Mouse (Mus musculus) forebrain, embryonic 11.5 days (tissue): ENCODE measurements around the gene Eif4e3. TPM values are rescaled to one million over a fixed set of nuclear protein-coding genes. Genes with fewer than 3 reads are reported as not detected.

Experiments
- ATAC-seq: fragments of 200-750 bp; cut with Nextera tagmentation; replicated peaks from 2 replicates; pipeline ENCODE4 v1.8.0; 2017; ENCODE audit warnings: moderate TSS enrichment; ENCODE audit not compliant: low FRiP score
- DNase-seq: peaks from one replicate; pipeline ENCODE4 v3.0.0-alpha.2; 2017; ENCODE audit warnings: low spot score
- H3K27ac ChIP-seq: fragments of 300-500 bp; sonication (generic); 2 replicates; pipeline ENCODE4 v1.5.1; 2014; ENCODE audit warnings: low read depth, low read length
- H3K27me3 ChIP-seq: fragments of 300-500 bp; sonication (generic); 2 replicates; pipeline ENCODE4 v1.6.1; 2014; ENCODE audit warnings: mild to moderate bottlenecking, low read length, mixed read lengths; ENCODE audit not compliant: control insufficient read depth, insufficient read depth
- H3K36me3 ChIP-seq: fragments of 300-500 bp; sonication (generic); 2 replicates; pipeline ENCODE4 v1.6.1; 2014; ENCODE audit warnings: mild to moderate bottlenecking, low read length, moderate library complexity, mixed read lengths; ENCODE audit not compliant: control insufficient read depth, insufficient read depth
- H3K4me1 ChIP-seq: fragments of 300-500 bp; sonication (generic); replicated peaks from 2 replicates; pipeline ENCODE4 v1.6.1; 2014; ENCODE audit warnings: low read length, mixed read lengths; ENCODE audit not compliant: control insufficient read depth, insufficient read depth
- H3K4me2 ChIP-seq: fragments of 300-500 bp; sonication (generic); 2 replicates; pipeline ENCODE4 v1.6.1; 2014; ENCODE audit warnings: low read depth, mild to moderate bottlenecking, low read length, moderate library complexity, mixed read lengths; ENCODE audit not compliant: severe bottlenecking
- H3K4me3 ChIP-seq: fragments of 300-500 bp; sonication (generic); 2 replicates; pipeline ENCODE4 v1.5.1; 2014; ENCODE audit warnings: low read depth, low read length
- H3K9ac ChIP-seq: fragments of 300-500 bp; sonication (generic); 2 replicates; pipeline ENCODE4 v1.6.1; 2014; ENCODE audit warnings: low read length
- H3K9me3 ChIP-seq: fragments of 300-500 bp; sonication (generic); 2 replicates; pipeline ENCODE4 v1.6.1; 2016; ENCODE audit warnings: low read length, mixed read lengths; ENCODE audit not compliant: control insufficient read depth
- WGBS: fragments of 180-500 bp; shearing (Covaris S2); extraction: QIAGEN DNeasy Blood & Tissue Kit; methylation state at CpG from one replicate; pipeline ENCODE4 v1.1.7; 2014; 5-methylcytosine and 5-hydroxymethylcytosine counted together
- polyA plus RNA-seq: library from polyadenylated mRNA; unstranded; fragments of >200 nt; fragmentation: Nextera tagmentation; extraction: Ambion mirVana; gene quantifications from 2 replicates; pipeline ENCODE4 v1.2.1, GENCODE M21; 2014

Gene Eif4e3
- 14.2 and 15.5 TPM in 2 replicates for polyA plus RNA-seq

- ATAC-seq: peak; percentile 77
- H3K4me1 ChIP-seq: peaks cover 22% of the 10 kb centered on the region
- WGBS: under 1% methylated on average over 60 of the region's 75 CpGs
These were observed at the start of gene Eif4e3, which contains the start of gene Gm20696 for GRCm38 (mm10) chr6:99666318-99667171. Gene Eif4e3, minus strand, starts transcription at chr6:99666771. Gene Gm20696, minus strand, starts transcription at chr6:99666797.

DNA sequence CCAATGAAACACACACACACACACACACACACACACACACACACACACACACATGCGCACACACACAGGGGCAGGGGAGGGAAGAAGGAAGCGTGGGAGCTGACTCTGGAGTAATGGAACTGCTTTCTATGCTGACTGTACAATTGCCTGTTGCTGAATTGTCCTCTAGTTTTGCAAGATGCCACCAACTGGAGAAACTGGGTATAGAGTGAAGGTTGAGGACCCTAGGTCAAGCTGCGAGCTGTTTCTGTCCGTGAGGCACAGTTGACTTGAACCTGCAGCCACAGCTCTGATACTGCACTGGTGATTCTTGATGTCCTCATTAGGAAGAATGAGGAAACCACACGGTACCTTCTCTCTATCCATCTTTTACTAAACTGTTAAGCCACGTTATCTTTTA lies 49.3 kb upstream of the Eif4e3 start:
- ATAC-seq (no peak), DNase-seq (no peak)
- H3K4me2 ChIP-seq: no peak overlapping the region

More at GRCm38 (mm10) chr6:99666318-99667171, at the start of gene Eif4e3, which contains the start of gene Gm20696:
- H3K9ac ChIP-seq: peak within 1 kb of the TSS; percentile 88
- H3K9me3 ChIP-seq: no peaks in the 10 kb centered on the region
- DNase-seq: peak; percentile 85
- no peaks in the 10 kb centered on the region for H3K36me3 ChIP-seq
- peak within 1 kb of the TSS; percentile 92 for H3K4me2 ChIP-seq
- peak within 1 kb of the TSS; percentile 80 for H3K4me3 ChIP-seq
- 0 out of 2 replicates have a peak within 1 kb of the TSS, but pooled peaks have one; percentile 10 for H3K27ac ChIP-seq
- H3K27me3 ChIP-seq: no peaks in the 10 kb centered on the region

DNA sequence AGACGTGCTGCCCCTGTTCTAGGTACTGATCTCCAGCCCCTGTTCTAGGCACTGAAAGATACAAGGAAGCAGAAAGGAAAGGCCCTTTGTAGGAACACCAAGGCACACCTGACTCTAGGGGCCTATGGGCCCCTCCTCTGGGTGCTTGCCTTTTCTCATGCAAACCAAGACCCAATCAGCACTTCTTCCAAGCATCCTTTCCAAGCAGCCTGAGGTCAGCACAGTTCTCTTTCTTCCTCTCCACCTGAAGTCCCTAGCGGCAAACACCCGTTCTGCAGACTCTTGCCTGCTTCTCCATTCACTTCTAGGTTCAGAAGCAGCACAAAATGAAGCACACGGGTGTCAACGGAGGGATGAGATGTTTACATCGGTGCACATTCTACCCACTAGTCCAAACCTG lies 48.6 kb upstream of the Eif4e3 start:
- WGBS: 57% methylated on average over 6 of the region's 6 CpGs
- Histone ChIP-seq H3K4me1 (no peaks in the 10 kb centered on the region), H3K27ac (no peak overlapping the region), H3K36me3 (no peaks in the 10 kb centered on the region), H3K4me2 (no peak overlapping the region), H3K27me3 (no peaks in the 10 kb centered on the region), H3K4me3 (no peak overlapping the region), H3K9me3 (no peaks in the 10 kb centered on the region), H3K9ac (no peak overlapping the region)
- DNase-seq (no peak), ATAC-seq (no peak)

More for the DNA sequence above, 49.3 kb upstream of the Eif4e3 start:
- H3K9me3 ChIP-seq: no peaks in the 10 kb centered on the region
- WGBS: 83% methylated on average over 6 of the region's 6 CpGs
- H3K9ac ChIP-seq: no peak overlapping the region
- H3K36me3 ChIP-seq: no peaks in the 10 kb centered on the region
- no peak overlapping the region for H3K4me3 ChIP-seq
- H3K4me1 ChIP-seq: no peaks in the 10 kb centered on the region
- no peak overlapping the region for H3K27ac ChIP-seq
- no peaks in the 10 kb centered on the region for H3K27me3 ChIP-seq

GRCm38 (mm10) chr6:99713256-99713655 lies 46.7 kb upstream of the Eif4e3 start:
- DNase-seq (no peak), ATAC-seq (no peak)
- Histone ChIP-seq H3K9me3 (no peaks in the 10 kb centered on the region), H3K4me3 (no peak overlapping the region), H3K4me1 (no peaks in the 10 kb centered on the region), H3K27me3 (no peaks in the 10 kb centered on the region), H3K36me3 (no peaks in the 10 kb centered on the region), H3K27ac (no peak overlapping the region), H3K4me2 (no peak overlapping the region), H3K9ac (no peak overlapping the region)
- WGBS: 68% methylated on average over 5 of the region's 5 CpGs

GRCm38 (mm10) chr6:99711576-99712101 lies 45.1 kb upstream of the Eif4e3 start:
- Histone ChIP-seq H3K27ac (no peak overlapping the region), H3K9ac (no peak overlapping the region), H3K9me3 (no peaks in the 10 kb centered on the region), H3K27me3 (no peaks in the 10 kb centered on the region), H3K4me1 (no peaks in the 10 kb centered on the region), H3K36me3 (no peaks in the 10 kb centered on the region), H3K4me2 (no peak overlapping the region), H3K4me3 (no peak overlapping the region)
- WGBS: 81% methylated on average over 11 of the region's 11 CpGs
- no peak for DNase-seq
- ATAC-seq: no peak

- ATAC-seq (no peak), DNase-seq (no peak)
- Histone ChIP-seq H3K4me1 (no peaks in the 10 kb centered on the region; the same call in 1 of the 2 replicates), H3K9me3 (no peaks in the 10 kb centered on the region), H3K27ac (no peak overlapping the region), H3K9ac (no peak overlapping the region), H3K4me3 (no peak overlapping the region), H3K27me3 (no peaks in the 10 kb centered on the region), H3K36me3 (no peaks in the 10 kb centered on the region), H3K4me2 (no peak overlapping the region)
- WGBS: 59% methylated on average over 3 of the region's 3 CpGs
These were observed 33.9 kb upstream of the Eif4e3 start for GRCm38 (mm10) chr6:99700484-99700883.

DNA sequence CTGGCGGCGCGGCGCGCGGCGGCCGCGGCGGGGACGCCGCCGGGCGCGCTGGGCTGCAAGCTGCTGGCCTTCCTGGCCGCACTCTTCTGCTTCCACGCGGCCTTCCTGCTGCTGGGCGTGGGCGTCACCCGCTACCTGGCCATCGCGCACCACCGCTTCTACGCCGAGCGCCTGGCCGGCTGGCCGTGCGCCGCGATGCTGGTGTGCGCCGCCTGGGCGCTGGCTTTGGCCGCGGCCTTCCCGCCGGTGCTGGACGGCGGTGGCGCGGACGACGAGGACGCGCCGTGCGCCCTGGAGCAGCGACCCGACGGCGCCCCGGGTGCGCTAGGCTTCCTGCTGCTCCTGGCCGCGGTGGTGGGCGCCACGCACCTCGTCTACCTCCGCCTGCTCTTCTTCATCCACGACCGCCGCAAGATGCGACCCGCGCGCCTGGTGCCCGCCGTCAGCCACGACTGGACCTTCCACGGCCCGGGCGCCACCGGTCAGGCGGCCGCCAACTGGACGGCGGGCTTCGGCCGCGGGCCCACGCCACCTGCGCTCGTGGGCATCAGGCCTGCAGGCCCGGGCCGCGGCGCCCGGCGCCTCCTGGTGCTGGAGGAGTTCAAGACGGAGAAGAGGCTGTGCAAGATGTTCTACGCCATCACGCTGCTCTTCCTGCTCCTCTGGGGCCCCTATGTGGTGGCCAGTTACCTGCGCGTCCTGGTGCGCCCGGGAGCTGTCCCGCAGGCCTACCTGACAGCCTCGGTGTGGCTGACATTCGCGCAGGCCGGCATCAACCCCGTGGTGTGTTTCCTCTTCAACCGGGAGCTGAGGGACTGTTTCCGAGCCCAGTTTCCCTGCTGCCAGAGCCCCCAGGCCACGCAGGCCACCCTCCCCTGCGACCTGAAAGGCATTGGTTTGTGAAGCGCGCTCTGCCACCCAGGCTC lies 26.6 kb upstream of the Eif4e3 start:
- no peaks in the 10 kb centered on the region for H3K9me3 ChIP-seq
- H3K27me3 ChIP-seq: peaks cover 34% of the 10 kb centered on the region
- H3K9ac ChIP-seq: peak overlapping the region; percentile 76
- WGBS: under 1% methylated on average over 101 of the region's 110 CpGs
- H3K4me1 ChIP-seq: peaks cover 2% of the 10 kb centered on the region; the same call in 1 of the 2 replicates
- DNase-seq (peak; percentile 78), ATAC-seq (no peak; the same call in 1 of the 2 replicates)
- peak overlapping the region; percentile 74 for H3K4me3 ChIP-seq
- peak overlapping the region; percentile 88 for H3K4me2 ChIP-seq
- no peak overlapping the region for H3K27ac ChIP-seq
- no peaks in the 10 kb centered on the region for H3K36me3 ChIP-seq
